Mouse (Mus musculus): Measurements from ENCODE around the gene P4ha3.
"Not testable (repeated sequence)": the region's sequence is repeated elsewhere in the genome, so short reads cannot be mapped to it uniquely, and the experiment has no call there.

Gene P4ha3

GRCm38 (mm10) chr7:100285383-100285782 lies at the start of gene P4ha3:
Gene P4ha3 (plus strand): TSS chr7:100285520.
- peak; percentile 5 to 16 for DNase-seq

GRCm38 (mm10) chr7:100238271-100238670 lies 47.0 kb upstream of the P4ha3 start:
- no peak for DNase-seq

- no peak for DNase-seq
These were observed 44.7 kb upstream of the P4ha3 start for GRCm38 (mm10) chr7:100240601-100241000.

GRCm38 (mm10) chr7:100243007-100243406 lies 42.3 kb upstream of the P4ha3 start:
- DNase-seq = no peak

GRCm38 (mm10) chr7:100244225-100244624 lies 41.1 kb upstream of the P4ha3 start:
- DNase-seq = no peak

GRCm38 (mm10) chr7:100245176-100245575 lies 40.1 kb upstream of the P4ha3 start:
- DNase-seq = no peak

- DNase-seq = no peak
These were observed 34.7 kb upstream of the P4ha3 start for GRCm38 (mm10) chr7:100250667-100251066.

GRCm38 (mm10) chr7:100262350-100262749 lies 23.0 kb upstream of the P4ha3 start:
- no peak for DNase-seq

- not testable (repeated sequence) for DNase-seq
These were observed 20.4 kb upstream of the P4ha3 start for GRCm38 (mm10) chr7:100264934-100265333.

- no peak for DNase-seq
These were observed 13.0 kb upstream of the P4ha3 start for GRCm38 (mm10) chr7:100272369-100272768.

GRCm38 (mm10) chr7:100274507-100274906 lies 10.8 kb upstream of the P4ha3 start:
- DNase-seq = no peak

GRCm38 (mm10) chr7:100276397-100276796 lies 8.9 kb upstream of the P4ha3 start:
- no peak for DNase-seq

- peak in 1 of 2 experiments; percentile 16 for DNase-seq
These were observed 5.5 kb upstream of the P4ha3 start for GRCm38 (mm10) chr7:100279803-100280202.

GRCm38 (mm10) chr7:100281596-100281995 lies 3.7 kb upstream of the P4ha3 start:
- DNase-seq = no peak

- DNase-seq = no peak
These were observed 2.0 kb upstream of the P4ha3 start for GRCm38 (mm10) chr7:100283298-100283697.

GRCm38 (mm10) chr7:100287748-100288578 lies 2.6 kb downstream of the P4ha3 start:
- DNase-seq = no peak

GRCm38 (mm10) chr7:100288622-100289021 lies 3.3 kb downstream of the P4ha3 start:
- no peak for DNase-seq

GRCm38 (mm10) chr7:100293546-100293945 lies 8.2 kb downstream of the P4ha3 start:
- DNase-seq = no peak

GRCm38 (mm10) chr7:100295745-100296144 lies 10.4 kb downstream of the P4ha3 start:
- DNase-seq = no peak

GRCm38 (mm10) chr7:100296699-100297098 lies 11.4 kb downstream of the P4ha3 start:
- DNase-seq = no peak

- DNase-seq = no peak
These were observed 13.7 kb downstream of the P4ha3 start for GRCm38 (mm10) chr7:100298861-100299510.

- no peak for DNase-seq
These were observed 16.1 kb downstream of the P4ha3 start for GRCm38 (mm10) chr7:100301390-100301789.

- no peak for DNase-seq
These were observed 17.0 kb downstream of the P4ha3 start for GRCm38 (mm10) chr7:100302316-100302715.

GRCm38 (mm10) chr7:100305894-100306293 lies 20.6 kb downstream of the P4ha3 start:
- no peak for DNase-seq
